In genomic region chr12:27670650-27671084, GRCm38 (mm10) we compare ENCODE assay signal across 21 mouse cellular contexts.
DNase-seq lines count a peak whose midpoint lies in the region; ATAC-seq and TF ChIP-seq lines count a peak whose summit lies in the region.
"Had no signal": no experiment of that assay in that cellular context is flagged by ENCODE, and none has a peak within 500 bp of the region (broad histone marks: within the 10 kb centered on the region; RNA-seq: fewer than 3 reads in every experiment).

No protein-coding gene starts in this region.

- no peaks in the 10 kb centered on the region for H3K4me1 ChIP-seq in hindbrain, embryonic 16.5 days (ENCODE audit: control insufficient read depth, insufficient read depth, low read depth, low read length)
- peaks cover 7% of the 10 kb centered on the region; the same call in 1 of the 2 replicates for H3K4me1 ChIP-seq in hindbrain, embryonic 12.5 days
- H3K4me1 ChIP-seq in forebrain, postnatal 0 days (ENCODE audit: insufficient read depth): peaks cover 8% of the 10 kb centered on the region; the same call in 1 of the 2 replicates
- H3K4me1 ChIP-seq in midbrain, postnatal 0 days (ENCODE audit: insufficient read depth, low read length): 0 out of 2 replicates have a peak, but pooled peaks cover 8% of the 10 kb centered on the region
- H3K4me1 ChIP-seq: heart, embryonic 15.5 days had no signal

- H3K9me3 ChIP-seq in hindbrain, embryonic 16.5 days (ENCODE audit: control insufficient read depth, low read length): no peaks in the 10 kb centered on the region
- no peaks in the 10 kb centered on the region for H3K9me3 ChIP-seq in hindbrain, embryonic 12.5 days (replicated peaks)
- no peaks in the 10 kb centered on the region for H3K9me3 ChIP-seq in forebrain, postnatal 0 days (ENCODE audit: low read length)
- H3K9me3 ChIP-seq in midbrain, postnatal 0 days (ENCODE audit: low read length): no peaks in the 10 kb centered on the region
- H3K9me3 ChIP-seq: heart, embryonic 15.5 days had no signal

- peak; percentile 63 for ATAC-seq in hindbrain, embryonic 16.5 days
- ATAC-seq in hindbrain, embryonic 12.5 days (ENCODE audit: low FRiP score): no peak
- ATAC-seq in forebrain, postnatal 0 days: peak; percentile 54
- ATAC-seq in midbrain, postnatal 0 days (ENCODE audit: low FRiP score): 0 out of 2 replicates have a peak, but pooled peaks have one; percentile 41
- ATAC-seq: activated CD4-positive, CD25-positive, alpha-beta regulatory T cell, adult 4 months had no signal

- WGBS in hindbrain, embryonic 16.5 days: 22% methylated on average over 9 of the region's 9 CpGs
- 45% methylated on average over 9 of the region's 9 CpGs for WGBS in hindbrain, embryonic 12.5 days
- WGBS in forebrain, postnatal 0 days: 10% methylated on average over 9 of the region's 9 CpGs
- 12% methylated on average over 9 of the region's 9 CpGs for WGBS in midbrain, postnatal 0 days

- no peak overlapping the region for H3K9ac ChIP-seq in hindbrain, embryonic 16.5 days (ENCODE audit: low read depth, low read length)
- no peak overlapping the region for H3K9ac ChIP-seq in hindbrain, embryonic 12.5 days
- no peak overlapping the region for H3K9ac ChIP-seq in forebrain, postnatal 0 days
- no peak overlapping the region for H3K9ac ChIP-seq in midbrain, postnatal 0 days (replicated peaks; ENCODE audit: low read length, poor library complexity, severe bottlenecking)
- H3K9ac ChIP-seq: heart, embryonic 15.5 days had no signal

- no peaks in the 10 kb centered on the region for H3K27me3 ChIP-seq in hindbrain, embryonic 16.5 days (replicated peaks; ENCODE audit: control insufficient read depth, insufficient read depth, low read length)
- H3K27me3 ChIP-seq in hindbrain, embryonic 12.5 days: no peaks in the 10 kb centered on the region
- no peaks in the 10 kb centered on the region for H3K27me3 ChIP-seq in forebrain, postnatal 0 days (ENCODE audit: insufficient read depth, low read length)
- no peaks in the 10 kb centered on the region for H3K27me3 ChIP-seq in midbrain, postnatal 0 days (ENCODE audit: insufficient read depth, low read length)
- H3K27me3 ChIP-seq: heart, embryonic 15.5 days had no signal

- peak; percentile 27 to 30 for DNase-seq in cerebellum, postnatal 10 days
- DNase-seq in cerebellum, postnatal 4 days (ENCODE audit: low spot score in 2 of 2): no peak
- DNase-seq in forebrain, postnatal 0 days: peak; percentile 39
- DNase-seq in midbrain, postnatal 0 days (ENCODE audit: low spot score): peak; percentile 56
- DNase-seq in kidney, postnatal 14 days: no peak
- DNase-seq in right cerebral cortex, postnatal 14 days: no peak
- DNase-seq: adrenal gland, postnatal 14 days; cerebellum, adult 8-10 months; gastrocnemius, postnatal 36 days; heart, postnatal 36 days; kidney, adult 9 months; kidney, postnatal 36 days; layer of hippocampus, postnatal 36 days; lung, postnatal 4 days; right cerebral cortex, postnatal 25 days; spleen, adult 18-20 months had no signal

- H3K36me3 ChIP-seq in hindbrain, embryonic 16.5 days (ENCODE audit: control insufficient read depth, insufficient read depth, low read length): no peaks in the 10 kb centered on the region
- H3K36me3 ChIP-seq in hindbrain, embryonic 12.5 days: no peaks in the 10 kb centered on the region
- H3K36me3 ChIP-seq in forebrain, postnatal 0 days (ENCODE audit: insufficient read depth): no peaks in the 10 kb centered on the region
- no peaks in the 10 kb centered on the region for H3K36me3 ChIP-seq in midbrain, postnatal 0 days (ENCODE audit: insufficient read depth, low read length)
- H3K36me3 ChIP-seq: heart, embryonic 15.5 days had no signal

- TF ChIP-seq CTCF in forebrain, postnatal 0 days (IDR thresholded peaks at IDR 0.05; ENCODE audit: low read depth): no peak
- no peak for TF ChIP-seq CTCF in midbrain, postnatal 0 days (IDR thresholded peaks at IDR 0.05)

- H3K4me2 ChIP-seq in hindbrain, embryonic 16.5 days (ENCODE audit: low read length): peak overlapping the region; percentile 22
- H3K4me2 ChIP-seq in hindbrain, embryonic 12.5 days (replicated peaks): no peak overlapping the region
- 0 out of 2 replicates have a peak overlapping the region, but pooled peaks have one; percentile 23 for H3K4me2 ChIP-seq in forebrain, postnatal 0 days (ENCODE audit: low read depth)
- no peak overlapping the region for H3K4me2 ChIP-seq in midbrain, postnatal 0 days (ENCODE audit: low read depth, low read length, poor library complexity, severe bottlenecking)
- H3K4me2 ChIP-seq: heart, embryonic 15.5 days had no signal

- no peak overlapping the region for H3K27ac ChIP-seq in hindbrain, embryonic 16.5 days (ENCODE audit: low read depth, low read length)
- H3K27ac ChIP-seq in hindbrain, embryonic 12.5 days: no peak overlapping the region
- peak overlapping the region; percentile 67; the same call in 1 of the 2 replicates for H3K27ac ChIP-seq in forebrain, postnatal 0 days (ENCODE audit: low read depth, low read length)
- H3K27ac ChIP-seq in midbrain, postnatal 0 days (ENCODE audit: low read depth, low read length): no peak overlapping the region
- H3K27ac ChIP-seq: heart, embryonic 15.5 days had no signal

- H3K4me3 ChIP-seq in hindbrain, embryonic 16.5 days (ENCODE audit: low read length): no peak overlapping the region
- H3K4me3 ChIP-seq in hindbrain, embryonic 12.5 days: no peak overlapping the region
- H3K4me3 ChIP-seq in forebrain, postnatal 0 days (ENCODE audit: low read depth, low read length): no peak overlapping the region
- H3K4me3 ChIP-seq in midbrain, postnatal 0 days (ENCODE audit: low read depth, low read length): no peak overlapping the region
- H3K4me3 ChIP-seq: heart, embryonic 15.5 days; myocyte had no signal

Comparison
In these comparisons a context has a peak if more than half of its experiments do, and no peak if none do; other contexts are left out.
1. DNase-seq: peak in cerebellum, postnatal 10 days (2 of 2), forebrain, postnatal 0 days (single experiment) and midbrain, postnatal 0 days (single experiment); none in cerebellum, postnatal 4 days (0 of 2), kidney, postnatal 14 days (single experiment) and right cerebral cortex, postnatal 14 days (single experiment).
2. H3K4me2 ChIP-seq: peak in hindbrain, embryonic 16.5 days (single experiment) and forebrain, postnatal 0 days (single experiment); none in hindbrain, embryonic 12.5 days (single experiment) and midbrain, postnatal 0 days (single experiment).